Mouse (Mus musculus) neural tube, embryonic 15.5 days (tissue): ENCODE results near the gene Med11. TPM values are rescaled to one million over a fixed set of nuclear protein-coding genes. Genes with fewer than 3 reads are reported as not detected.
"Not testable (repeated sequence)": the region's sequence is repeated elsewhere in the genome, so short reads cannot be mapped to it uniquely, and the experiment has no call there.

Source experiments
- ATAC-seq: fragments of 200-750 bp; cut with Nextera tagmentation; 2 replicates; pipeline ENCODE4 v1.8.0; 2017; ENCODE audit warnings: mild to moderate bottlenecking, moderate TSS enrichment, moderate library complexity; ENCODE audit not compliant: low FRiP score
- H3K27ac ChIP-seq: fragments of 300-500 bp; sonication (generic); replicated peaks from 2 replicates; pipeline ENCODE4 v1.5.1; 2015; ENCODE audit warnings: mild to moderate bottlenecking, inconsistent platforms
- H3K27me3 ChIP-seq: fragments of 300-500 bp; sonication (generic); replicated peaks from 2 replicates; pipeline ENCODE4 v1.6.1; 2015; ENCODE audit warnings: inconsistent platforms
- H3K36me3 ChIP-seq: fragments of 300-500 bp; sonication (generic); 2 replicates; pipeline ENCODE4 v1.6.1; 2015; ENCODE audit warnings: inconsistent platforms
- H3K4me1 ChIP-seq: fragments of 300-500 bp; sonication (generic); 2 replicates; pipeline ENCODE4 v1.6.1; 2015; ENCODE audit warnings: inconsistent platforms
- H3K4me2 ChIP-seq: fragments of 300-500 bp; sonication (generic); 2 replicates; pipeline ENCODE4 v1.6.1; 2015; ENCODE audit warnings: inconsistent platforms, mild to moderate bottlenecking, moderate library complexity
- H3K4me3 ChIP-seq: fragments of 300-500 bp; sonication (generic); replicated peaks from 2 replicates; pipeline ENCODE4 v1.5.1; 2015; ENCODE audit warnings: mild to moderate bottlenecking, inconsistent platforms
- H3K9ac ChIP-seq: fragments of 300-500 bp; sonication (generic); replicated peaks from 2 replicates; pipeline ENCODE4 v1.6.1; 2015; ENCODE audit warnings: mild to moderate bottlenecking, inconsistent platforms
- H3K9me3 ChIP-seq: fragments of 300-500 bp; sonication (generic); replicated peaks from 2 replicates; pipeline ENCODE4 v1.6.1; 2016; ENCODE audit warnings: inconsistent platforms
- WGBS: fragments of 180-500 bp; shearing (Covaris S2); methylation state at CpG from one replicate; pipeline ENCODE4 v1.1.7; 2015; ENCODE audit warnings: mixed read lengths; 5-methylcytosine and 5-hydroxymethylcytosine counted together
- polyA plus RNA-seq: library from polyadenylated mRNA; unstranded; fragments of >200 nt; fragmentation: Nextera tagmentation; extraction: Ambion mirVana; gene quantifications from 2 replicates; pipeline ENCODE4 v1.2.1, GENCODE M21; 2015

The Med11 gene
- polyA plus RNA-seq, 1 experiment from 2014 or later = 44.4 TPM

DNA sequence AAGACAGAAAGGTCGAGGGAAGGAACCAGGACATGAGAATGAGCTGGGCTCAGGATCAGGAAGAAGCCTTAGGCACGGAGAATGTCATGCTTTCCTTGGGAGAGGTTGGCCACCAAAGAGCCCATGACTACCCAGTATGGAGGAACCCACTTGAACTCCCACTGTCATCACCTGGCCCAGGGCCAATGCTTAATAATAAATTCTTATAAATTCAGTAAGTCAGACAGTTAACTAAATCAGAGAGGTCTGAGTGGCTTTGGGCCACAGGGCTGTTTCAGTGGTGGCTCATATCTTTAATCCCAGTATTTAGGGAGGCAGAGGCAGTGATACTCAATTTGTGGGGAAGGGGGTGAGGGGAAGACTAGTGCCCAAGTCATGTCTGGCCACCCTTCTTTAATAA is 793 bp upstream of the Med11 start:
- Histone ChIP-seq H3K9me3 (no peaks in the 10 kb centered on the region), H3K27me3 (no peaks in the 10 kb centered on the region), H3K4me2 (peak overlapping the region; percentile 68), H3K4me3 (no peak overlapping the region), H3K4me1 (peaks cover 26% of the 10 kb centered on the region), H3K9ac (no peak overlapping the region), H3K27ac (no peak overlapping the region), H3K36me3 (peaks cover 5% of the 10 kb centered on the region; the same call in 1 of the 2 replicates)
- WGBS = 85% methylated on average over 2 of the region's 2 CpGs
- no peak for ATAC-seq

GRCm38 (mm10) chr11:70453261-70454044 is 1.7 kb downstream of the Med11 start:
- Histone ChIP-seq H3K9me3 (no peaks in the 10 kb centered on the region), H3K27me3 (peaks cover 5% of the 10 kb centered on the region), H3K9ac (no peak overlapping the region), H3K4me3 (peak overlapping the region; percentile 73; the same call in 1 of the 2 replicates), H3K27ac (no peak overlapping the region), H3K36me3 (peaks cover 5% of the 10 kb centered on the region; the same call in 1 of the 2 replicates), H3K4me2 (peak overlapping the region; percentile 68), H3K4me1 (peaks cover 26% of the 10 kb centered on the region)
- WGBS = 91% methylated on average over 9 of the region's 9 CpGs
- no peak for ATAC-seq

GRCm38 (mm10) chr11:70458688-70459600 is 7.2 kb downstream of the Med11 start, which contains the start of gene Zmynd15:
TSS of gene Zmynd15 (plus strand) at chr11:70459433.
- Histone ChIP-seq H3K36me3 (0 out of 2 replicates have a peak, but pooled peaks cover 5% of the 10 kb centered on the region), H3K9ac (peak within 1 kb of the TSS; percentile 51), H3K4me3 (peak within 1 kb of the TSS; percentile 43), H3K4me2 (peak within 1 kb of the TSS; percentile 81), H3K4me1 (peaks cover 14% of the 10 kb centered on the region), H3K27me3 (peaks cover 39% of the 10 kb centered on the region), H3K9me3 (no peaks in the 10 kb centered on the region), H3K27ac (no peak within 1 kb of the TSS)
- ATAC-seq = no peak
- 21% methylated on average over 32 of the region's 32 CpGs for WGBS

- Histone ChIP-seq H3K27ac (no peak within 1 kb of the TSS), H3K36me3 (0 out of 2 replicates have a peak, but pooled peaks cover 5% of the 10 kb centered on the region)
- ATAC-seq = no peak
Observed at GRCm38 (mm10) chr11:70459601-70460101, 7.9 kb downstream of the Med11 start, which contains the start of gene Cxcl16. TSS of gene Cxcl16 (minus strand) at chr11:70459984.

GRCm38 (mm10) chr11:70463970-70464369 is 12.3 kb downstream of the Med11 start:
- H3K4me3 ChIP-seq = no peak overlapping the region
- no peak for ATAC-seq
- H3K27ac ChIP-seq = no peak overlapping the region
- 84% methylated on average over 5 of the region's 5 CpGs for WGBS
- peaks cover 17% of the 10 kb centered on the region for H3K4me1 ChIP-seq
- H3K27me3 ChIP-seq = peaks cover 54% of the 10 kb centered on the region
- H3K9ac ChIP-seq = no peak overlapping the region
- no peak overlapping the region for H3K4me2 ChIP-seq
- no peaks in the 10 kb centered on the region for H3K36me3 ChIP-seq
- H3K9me3 ChIP-seq = no peaks in the 10 kb centered on the region

More at GRCm38 (mm10) chr11:70459601-70460101, 7.9 kb downstream of the Med11 start, which contains the start of gene Cxcl16:
- WGBS = 4% methylated on average over 30 of the region's 30 CpGs
- Histone ChIP-seq H3K4me2 (peak within 1 kb of the TSS; percentile 81), H3K4me1 (peaks cover 11% of the 10 kb centered on the region), H3K9me3 (no peaks in the 10 kb centered on the region), H3K9ac (peak within 1 kb of the TSS; percentile 51), H3K4me3 (peak within 1 kb of the TSS; percentile 43), H3K27me3 (peaks cover 46% of the 10 kb centered on the region)

GRCm38 (mm10) chr11:70465211-70465610 is 13.5 kb downstream of the Med11 start:
- Histone ChIP-seq H3K9me3 (no peaks in the 10 kb centered on the region), H3K4me3 (no peak overlapping the region), H3K4me2 (peak overlapping the region; percentile 49), H3K27ac (no peak overlapping the region), H3K4me1 (peaks cover 10% of the 10 kb centered on the region), H3K27me3 (peaks cover 43% of the 10 kb centered on the region), H3K9ac (peak overlapping the region; percentile 17; the same call in 1 of the 2 replicates), H3K36me3 (no peaks in the 10 kb centered on the region)
- WGBS = 26% methylated on average over 16 of the region's 16 CpGs
- ATAC-seq = no peak

DNA sequence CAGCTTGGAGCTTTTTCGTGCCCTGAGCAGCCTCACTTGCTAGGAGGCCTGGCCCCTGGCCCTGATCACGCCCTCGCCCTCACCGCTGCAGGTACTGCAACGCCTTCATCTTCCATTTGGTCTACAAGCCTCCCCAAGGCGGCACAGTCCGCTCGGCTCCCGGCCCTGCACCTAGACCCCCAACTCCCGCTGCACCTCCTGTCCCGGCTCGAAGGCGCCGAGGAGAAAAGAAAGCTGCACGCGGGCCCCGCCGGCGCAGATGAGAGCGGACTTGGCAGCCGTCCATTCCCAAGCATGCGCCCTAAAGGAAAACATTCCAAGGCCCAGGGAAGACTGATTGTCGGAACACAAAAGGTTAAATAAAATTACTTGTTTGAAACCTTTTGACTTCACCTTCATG is 14.1 kb downstream of the Med11 start:
- H3K27me3 ChIP-seq = peaks cover 36% of the 10 kb centered on the region
- H3K4me3 ChIP-seq = peak overlapping the region; percentile 21
- H3K9ac ChIP-seq = no peak overlapping the region
- no peak for ATAC-seq
- peak overlapping the region; percentile 49 for H3K4me2 ChIP-seq
- H3K4me1 ChIP-seq = peaks cover 10% of the 10 kb centered on the region
- no peaks in the 10 kb centered on the region for H3K36me3 ChIP-seq
- WGBS = 18% methylated on average over 23 of the region's 23 CpGs
- no peak overlapping the region for H3K27ac ChIP-seq
- H3K9me3 ChIP-seq = no peaks in the 10 kb centered on the region

GRCm38 (mm10) chr11:70467902-70468619 is 16.3 kb downstream of the Med11 start:
- no peaks in the 10 kb centered on the region for H3K9me3 ChIP-seq
- no peak overlapping the region for H3K27ac ChIP-seq
- H3K4me2 ChIP-seq = no peak overlapping the region
- peaks cover 10% of the 10 kb centered on the region for H3K4me1 ChIP-seq
- H3K27me3 ChIP-seq = peaks cover 30% of the 10 kb centered on the region
- 82% methylated on average over 5 of the region's 5 CpGs for WGBS
- no peak overlapping the region for H3K4me3 ChIP-seq
- no peak for ATAC-seq
- no peaks in the 10 kb centered on the region for H3K36me3 ChIP-seq
- no peak overlapping the region for H3K9ac ChIP-seq

GRCm38 (mm10) chr11:70469764-70470163 is 18.0 kb downstream of the Med11 start:
- no peak for ATAC-seq
- Histone ChIP-seq H3K9me3 (no peaks in the 10 kb centered on the region), H3K4me2 (no peak overlapping the region), H3K9ac (no peak overlapping the region), H3K27me3 (peaks cover 17% of the 10 kb centered on the region), H3K4me3 (no peak overlapping the region), H3K36me3 (no peaks in the 10 kb centered on the region), H3K4me1 (peaks cover 10% of the 10 kb centered on the region), H3K27ac (no peak overlapping the region)
- 90% methylated on average over 3 of the region's 3 CpGs for WGBS

GRCm38 (mm10) chr11:70472716-70473115 is 21.0 kb downstream of the Med11 start:
- no peaks in the 10 kb centered on the region for H3K9me3 ChIP-seq
- ATAC-seq = no peak
- H3K27me3 ChIP-seq = no peaks in the 10 kb centered on the region
- no peak overlapping the region for H3K9ac ChIP-seq
- H3K36me3 ChIP-seq = no peaks in the 10 kb centered on the region
- H3K4me3 ChIP-seq = no peak overlapping the region
- H3K4me2 ChIP-seq = no peak overlapping the region
- no peaks in the 10 kb centered on the region for H3K4me1 ChIP-seq
- H3K27ac ChIP-seq = no peak overlapping the region

DNA sequence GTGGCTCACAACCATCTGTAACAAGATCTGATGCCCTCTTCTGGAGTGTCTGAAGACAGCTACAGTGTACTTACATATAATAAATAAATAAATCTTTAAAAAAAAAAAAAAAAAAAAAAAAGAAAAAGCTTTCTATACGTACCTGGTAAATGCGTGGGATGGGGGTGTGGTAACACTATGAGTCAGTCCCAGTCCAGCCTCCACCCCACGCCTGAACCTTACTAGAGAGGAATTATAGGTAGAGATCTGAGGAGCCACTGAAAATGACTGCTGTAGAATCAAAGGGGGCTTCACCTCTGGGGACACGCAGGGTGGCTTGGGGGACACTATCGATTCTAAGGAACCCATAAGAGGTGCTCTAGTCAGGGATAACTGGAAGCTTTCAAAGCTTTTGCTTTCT is 21.6 kb downstream of the Med11 start:
- not testable (repeated sequence) for H3K4me2 ChIP-seq, H3K27ac ChIP-seq, H3K36me3 ChIP-seq, H3K9ac ChIP-seq, H3K4me1 ChIP-seq, H3K4me3 ChIP-seq, H3K27me3 ChIP-seq, H3K9me3 ChIP-seq, ATAC-seq
- WGBS = 93% methylated on average over 5 of the region's 5 CpGs
